Mouse (Mus musculus): ENCODE data around the gene Bcar3. TPM values are rescaled to one million over a fixed set of nuclear protein-coding genes. Genes with fewer than 3 reads are reported as not detected.

The Bcar3 gene
- polyA plus RNA-seq, 1 experiment from 2014 or later, result 2.8 TPM

GRCm38 (mm10) chr3:122295511-122295910 is 1.6 kb downstream of the Bcar3 start:
- Histone ChIP-seq H3K27me3 (ENCODE audit: control insufficient read depth, insufficient read depth, low read length) (0 out of 2 replicates have a peak, but pooled peaks cover 6% of the 10 kb centered on the region), H3K4me3 (ENCODE audit: control insufficient read depth in 1 of 2, insufficient read depth in 1 of 2, low read depth in 1 of 2, low read length in 2 of 2) (no peak overlapping the region), H3K9ac (ENCODE audit: low read length) (no peak overlapping the region), H3K4me2 (ENCODE audit: low read length) (no peak overlapping the region), H3K36me3 (ENCODE audit: control insufficient read depth, insufficient read depth, low read length) (no peaks in the 10 kb centered on the region), H3K27ac (replicated peaks in 1 of 2; ENCODE audit: control insufficient read depth in 1 of 2, insufficient read depth in 1 of 2, low read depth in 2 of 2, low read length in 2 of 2) (no peak overlapping the region), H3K4me1 (ENCODE audit: control insufficient read depth in 2 of 2, insufficient read depth in 2 of 2, low read length in 2 of 2) (peaks cover 11 to 13% of the 10 kb centered on the region in 2 experiments; a peak in 2 of 4 replicates), H3K9me3 (ENCODE audit: control insufficient read depth, low read length) (no peaks in the 10 kb centered on the region)
- no peak for ATAC-seq (ENCODE audit: insufficient number of reproducible peaks, insufficient read depth, low FRiP score, low read depth)
- 15% methylated on average over 5 of the region's 5 CpGs for WGBS

- Histone ChIP-seq H3K9ac (ENCODE audit: low read length) (no peak overlapping the region), H3K4me2 (ENCODE audit: low read length) (no peak overlapping the region), H3K27ac (replicated peaks in 1 of 2; ENCODE audit: control insufficient read depth in 1 of 2, insufficient read depth in 1 of 2, low read depth in 2 of 2, low read length in 2 of 2) (no peak overlapping the region), H3K4me3 (ENCODE audit: control insufficient read depth in 1 of 2, insufficient read depth in 1 of 2, low read depth in 1 of 2, low read length in 2 of 2) (no peak overlapping the region), H3K36me3 (ENCODE audit: control insufficient read depth, insufficient read depth, low read length) (no peaks in the 10 kb centered on the region), H3K4me1 (ENCODE audit: control insufficient read depth in 2 of 2, insufficient read depth in 2 of 2, low read length in 2 of 2) (peaks cover 10 to 15% of the 10 kb centered on the region in 2 experiments), H3K27me3 (ENCODE audit: control insufficient read depth, insufficient read depth, low read length) (peaks cover 8% of the 10 kb centered on the region; the same call in 1 of the 2 replicates), H3K9me3 (ENCODE audit: control insufficient read depth, low read length) (no peaks in the 10 kb centered on the region)
- WGBS, result 43% methylated on average over 5 of the region's 5 CpGs
- no peak for ATAC-seq (ENCODE audit: insufficient number of reproducible peaks, insufficient read depth, low FRiP score, low read depth)
Observed at GRCm38 (mm10) chr3:122296979-122297378, 3.0 kb downstream of the Bcar3 start.

GRCm38 (mm10) chr3:122300983-122301919 is 7.3 kb downstream of the Bcar3 start:
- Histone ChIP-seq H3K4me2 (ENCODE audit: low read length) (no peak overlapping the region), H3K9ac (ENCODE audit: low read length) (no peak overlapping the region), H3K9me3 (ENCODE audit: control insufficient read depth, low read length) (no peaks in the 10 kb centered on the region), H3K4me3 (ENCODE audit: control insufficient read depth in 1 of 2, insufficient read depth in 1 of 2, low read depth in 1 of 2, low read length in 2 of 2) (no peak overlapping the region), H3K27me3 (ENCODE audit: control insufficient read depth, insufficient read depth, low read length) (peaks cover 22% of the 10 kb centered on the region), H3K36me3 (ENCODE audit: control insufficient read depth, insufficient read depth, low read length) (no peaks in the 10 kb centered on the region), H3K4me1 (ENCODE audit: control insufficient read depth in 2 of 2, insufficient read depth in 2 of 2, low read length in 2 of 2) (peaks cover 6 to 7% of the 10 kb centered on the region in 2 experiments), H3K27ac (replicated peaks in 1 of 2; ENCODE audit: control insufficient read depth in 1 of 2, insufficient read depth in 1 of 2, low read depth in 2 of 2, low read length in 2 of 2) (no peak overlapping the region)
- 56% methylated on average over 9 of the region's 9 CpGs for WGBS
- no peak for ATAC-seq (ENCODE audit: insufficient number of reproducible peaks, insufficient read depth, low FRiP score, low read depth)

GRCm38 (mm10) chr3:122304560-122304959 is 10.6 kb downstream of the Bcar3 start:
- H3K4me2 ChIP-seq (ENCODE audit: low read length), result no peak overlapping the region
- H3K36me3 ChIP-seq (ENCODE audit: control insufficient read depth, insufficient read depth, low read length), result no peaks in the 10 kb centered on the region
- H3K27ac ChIP-seq (replicated peaks in 1 of 2; ENCODE audit: control insufficient read depth in 1 of 2, insufficient read depth in 1 of 2, low read depth in 2 of 2, low read length in 2 of 2), result no peak overlapping the region
- H3K4me3 ChIP-seq (ENCODE audit: control insufficient read depth in 1 of 2, insufficient read depth in 1 of 2, low read depth in 1 of 2, low read length in 2 of 2), result no peak overlapping the region
- H3K9ac ChIP-seq (ENCODE audit: low read length), result no peak overlapping the region
- H3K9me3 ChIP-seq (ENCODE audit: control insufficient read depth, low read length), result no peaks in the 10 kb centered on the region
- H3K27me3 ChIP-seq (ENCODE audit: control insufficient read depth, insufficient read depth, low read length), result peaks cover 47% of the 10 kb centered on the region
- peaks cover 6 to 7% of the 10 kb centered on the region in 2 experiments for H3K4me1 ChIP-seq (ENCODE audit: control insufficient read depth in 2 of 2, insufficient read depth in 2 of 2, low read length in 2 of 2)
- ATAC-seq (ENCODE audit: insufficient number of reproducible peaks, insufficient read depth, low FRiP score, low read depth), result no peak
- 85% methylated on average over 4 of the region's 4 CpGs for WGBS

- Histone ChIP-seq H3K36me3 (ENCODE audit: control insufficient read depth, insufficient read depth, low read length) (no peaks in the 10 kb centered on the region), H3K4me2 (ENCODE audit: low read length) (no peak overlapping the region), H3K27ac (replicated peaks in 1 of 2; ENCODE audit: control insufficient read depth in 1 of 2, insufficient read depth in 1 of 2, low read depth in 2 of 2, low read length in 2 of 2) (no peak overlapping the region), H3K4me1 (ENCODE audit: control insufficient read depth in 2 of 2, insufficient read depth in 2 of 2, low read length in 2 of 2) (peaks cover 0 to 2% of the 10 kb centered on the region in 2 experiments; a peak in 2 of 4 replicates), H3K9ac (ENCODE audit: low read length) (no peak overlapping the region), H3K4me3 (ENCODE audit: control insufficient read depth in 1 of 2, insufficient read depth in 1 of 2, low read depth in 1 of 2, low read length in 2 of 2) (no peak overlapping the region), H3K9me3 (ENCODE audit: control insufficient read depth, low read length) (no peaks in the 10 kb centered on the region), H3K27me3 (ENCODE audit: control insufficient read depth, insufficient read depth, low read length) (peaks cover 61% of the 10 kb centered on the region)
- no peak for ATAC-seq (ENCODE audit: insufficient number of reproducible peaks, insufficient read depth, low FRiP score, low read depth)
- WGBS, result 56% methylated on average over 4 of the region's 4 CpGs
Observed at GRCm38 (mm10) chr3:122307894-122308671, 14.1 kb downstream of the Bcar3 start.

GRCm38 (mm10) chr3:122308981-122309380 is 15.0 kb downstream of the Bcar3 start:
- Histone ChIP-seq H3K4me3 (ENCODE audit: control insufficient read depth in 1 of 2, insufficient read depth in 1 of 2, low read depth in 1 of 2, low read length in 2 of 2) (no peak overlapping the region), H3K9me3 (ENCODE audit: control insufficient read depth, low read length) (no peaks in the 10 kb centered on the region), H3K4me1 (ENCODE audit: control insufficient read depth in 2 of 2, insufficient read depth in 2 of 2, low read length in 2 of 2) (peaks cover 2% of the 10 kb centered on the region in 2 experiments; a peak in 3 of 4 replicates), H3K36me3 (ENCODE audit: control insufficient read depth, insufficient read depth, low read length) (no peaks in the 10 kb centered on the region), H3K27me3 (ENCODE audit: control insufficient read depth, insufficient read depth, low read length) (peaks cover 63% of the 10 kb centered on the region), H3K27ac (replicated peaks in 1 of 2; ENCODE audit: control insufficient read depth in 1 of 2, insufficient read depth in 1 of 2, low read depth in 2 of 2, low read length in 2 of 2) (no peak overlapping the region), H3K4me2 (ENCODE audit: low read length) (no peak overlapping the region), H3K9ac (ENCODE audit: low read length) (no peak overlapping the region)
- no peak for ATAC-seq (ENCODE audit: insufficient number of reproducible peaks, insufficient read depth, low FRiP score, low read depth)
- WGBS, result 26% methylated on average over 6 of the region's 6 CpGs

GRCm38 (mm10) chr3:122312078-122312477 is 18.1 kb downstream of the Bcar3 start:
- H3K27ac ChIP-seq (replicated peaks in 1 of 2; ENCODE audit: control insufficient read depth in 1 of 2, insufficient read depth in 1 of 2, low read depth in 2 of 2, low read length in 2 of 2), result no peak overlapping the region
- H3K27me3 ChIP-seq (ENCODE audit: control insufficient read depth, insufficient read depth, low read length), result peaks cover 62% of the 10 kb centered on the region
- no peak overlapping the region for H3K9ac ChIP-seq (ENCODE audit: low read length)
- no peak overlapping the region for H3K4me3 ChIP-seq (ENCODE audit: control insufficient read depth in 1 of 2, insufficient read depth in 1 of 2, low read depth in 1 of 2, low read length in 2 of 2)
- WGBS, result 18% methylated on average over 2 of the region's 2 CpGs
- no peak overlapping the region for H3K4me2 ChIP-seq (ENCODE audit: low read length)
- ATAC-seq (ENCODE audit: insufficient number of reproducible peaks, insufficient read depth, low FRiP score, low read depth), result no peak
- H3K36me3 ChIP-seq (ENCODE audit: control insufficient read depth, insufficient read depth, low read length), result no peaks in the 10 kb centered on the region
- peaks cover 7 to 12% of the 10 kb centered on the region in 2 experiments for H3K4me1 ChIP-seq (ENCODE audit: control insufficient read depth in 2 of 2, insufficient read depth in 2 of 2, low read length in 2 of 2)
- H3K9me3 ChIP-seq (ENCODE audit: control insufficient read depth, low read length), result no peaks in the 10 kb centered on the region

All from heart, embryonic 14.5 days (tissue).